Mouse (Mus musculus) embryonic facial prominence, embryonic 14.5 days (tissue): ENCODE results near the gene Hoxc9. TPM values are rescaled to one million over a fixed set of nuclear protein-coding genes. Genes with fewer than 3 reads are reported as not detected.

ENCODE experiments used
- ATAC-seq: fragments of 200-750 bp; cut with Nextera tagmentation; 2 replicates; pipeline ENCODE4 v1.8.0; 2017; ENCODE audit warnings: low read depth, moderate number of reproducible peaks, moderate TSS enrichment
- DNase-seq: peaks from one replicate; pipeline ENCODE4 v3.0.0-alpha.2; 2015; ENCODE audit warnings: low spot score
- H3K27ac ChIP-seq: fragments of 300-500 bp; sonication (generic); replicated peaks from 2 replicates; pipeline ENCODE4 v1.5.1; 2014; ENCODE audit warnings: low read depth, mild to moderate bottlenecking, low read length, moderate library complexity
- H3K27me3 ChIP-seq: fragments of 300-500 bp; sonication (generic); replicated peaks from 2 replicates; pipeline ENCODE4 v1.6.1; 2014; ENCODE audit warnings: low read length; ENCODE audit not compliant: control insufficient read depth, insufficient read depth
- H3K36me3 ChIP-seq: fragments of 300-500 bp; sonication (generic); 2 replicates; pipeline ENCODE4 v1.6.1; 2014; ENCODE audit warnings: low read length, mixed read lengths; ENCODE audit not compliant: control insufficient read depth, insufficient read depth
- H3K4me1 ChIP-seq: fragments of 300-500 bp; sonication (generic); 2 replicates; pipeline ENCODE4 v1.6.1; 2014; ENCODE audit warnings: antibody characterized with exemption, low read length; ENCODE audit not compliant: control insufficient read depth, insufficient read depth
- H3K4me2 ChIP-seq: fragments of 300-500 bp; sonication (generic); 2 replicates; pipeline ENCODE4 v1.6.1; 2014; ENCODE audit warnings: low read depth, mild to moderate bottlenecking, low read length, moderate library complexity, mixed read lengths
- H3K4me3 ChIP-seq: fragments of 300-500 bp; sonication (generic); 2 replicates; pipeline ENCODE4 v1.5.1; 2014; ENCODE audit warnings: low read depth, mild to moderate bottlenecking, low read length
- H3K9ac ChIP-seq: fragments of 300-500 bp; sonication (generic); 2 replicates; pipeline ENCODE4 v1.6.1; 2014; ENCODE audit warnings: low read depth, mild to moderate bottlenecking, low read length, moderate library complexity, mixed read lengths
- H3K9me3 ChIP-seq: fragments of 300-500 bp; sonication (generic); 2 replicates; pipeline ENCODE4 v1.6.1; 2016; ENCODE audit warnings: low read length; ENCODE audit not compliant: control insufficient read depth
- WGBS: fragments of 180-500 bp; shearing (Covaris S2); extraction: QIAGEN DNeasy Blood & Tissue Kit; methylation state at CpG from one replicate; pipeline ENCODE4 v1.1.7; 2014; 5-methylcytosine and 5-hydroxymethylcytosine counted together
- polyA plus RNA-seq: library from polyadenylated mRNA; unstranded; fragments of >200 nt; fragmentation: Nextera tagmentation; extraction: Ambion mirVana; gene quantifications from 2 replicates; pipeline ENCODE4 v1.2.1, GENCODE M21; 2014

Hoxc9 gene
- polyA plus RNA-seq, 1 experiment from 2014 or later: not detected

DNA sequence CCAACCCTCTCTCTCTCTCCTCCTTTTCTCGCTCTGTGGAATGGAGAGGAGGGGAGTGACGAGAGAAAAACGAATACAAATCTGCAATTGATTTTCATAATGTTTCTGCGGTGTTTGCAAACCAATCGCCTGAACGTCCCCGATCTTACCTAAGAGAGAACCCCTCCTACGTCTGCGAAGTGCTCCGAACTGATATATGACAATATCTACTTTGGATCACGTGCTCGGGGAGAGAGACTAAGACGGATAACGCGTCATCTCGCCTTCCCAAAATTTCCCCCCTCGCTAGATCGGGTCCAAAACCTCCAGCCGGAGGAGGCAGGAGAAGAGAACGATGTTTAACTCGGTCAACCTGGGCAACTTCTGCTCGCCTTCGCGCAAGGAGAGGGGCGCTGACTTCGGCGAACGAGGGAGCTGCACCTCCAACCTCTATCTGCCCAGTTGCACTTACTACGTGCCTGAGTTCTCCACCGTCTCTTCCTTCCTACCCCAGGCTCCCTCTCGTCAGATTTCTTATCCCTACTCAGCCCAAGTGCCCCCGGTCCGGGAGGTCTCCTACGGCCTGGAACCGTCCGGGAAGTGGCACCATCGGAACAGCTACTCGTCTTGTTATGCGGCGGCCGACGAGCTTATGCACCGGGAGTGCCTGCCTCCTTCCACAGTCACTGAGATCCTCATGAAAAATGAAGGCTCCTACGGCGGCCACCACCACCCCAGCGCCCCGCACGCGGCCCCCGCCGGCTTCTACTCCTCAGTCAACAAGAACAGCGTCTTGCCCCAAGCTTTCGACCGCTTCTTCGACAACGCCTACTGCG, 21.8 kb upstream of the Hoxc9 start, which contains the start of gene Hoxc11:
TSS of gene Hoxc11 (plus strand) at position 236 of the 815 bp plus-strand sequence.
- no peaks in the 10 kb centered on the region for H3K9me3 ChIP-seq
- H3K4me3 ChIP-seq: 0 out of 2 replicates have a peak within 1 kb of the TSS, but pooled peaks have one; percentile 10
- ATAC-seq (no peak), DNase-seq (no peak)
- H3K27me3 ChIP-seq: peaks cover 98% of the 10 kb centered on the region
- WGBS: 1% methylated on average over 51 of the region's 57 CpGs
- H3K36me3 ChIP-seq: no peaks in the 10 kb centered on the region
- no peak within 1 kb of the TSS for H3K9ac ChIP-seq
- H3K4me2 ChIP-seq: no peak within 1 kb of the TSS
- no peaks in the 10 kb centered on the region for H3K4me1 ChIP-seq
- H3K27ac ChIP-seq: no peak within 1 kb of the TSS

DNA sequence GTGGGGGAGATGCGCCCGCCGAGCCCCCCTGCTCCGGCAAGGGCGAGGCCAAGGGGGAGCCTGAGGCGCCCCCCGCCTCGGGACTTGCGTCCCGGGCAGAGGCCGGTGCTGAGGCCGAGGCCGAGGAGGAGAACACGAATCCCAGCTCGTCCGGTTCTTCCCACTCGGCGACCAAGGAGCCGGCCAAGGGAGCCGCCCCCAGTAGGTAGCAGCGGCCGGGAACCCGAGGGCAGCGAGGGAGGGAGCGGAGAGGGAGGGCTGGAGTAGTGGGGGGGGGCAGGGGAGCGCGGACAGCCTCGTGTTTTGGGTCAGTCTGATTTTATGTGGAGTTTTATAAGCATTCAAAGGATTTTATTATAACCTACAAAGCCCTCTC, 21.2 kb upstream of the Hoxc9 start:
- Histone ChIP-seq H3K4me1 (no peaks in the 10 kb centered on the region), H3K36me3 (no peaks in the 10 kb centered on the region), H3K27me3 (peaks cover 98% of the 10 kb centered on the region), H3K4me3 (0 out of 2 replicates have a peak overlapping the region, but pooled peaks have one; percentile 10), H3K27ac (no peak overlapping the region), H3K9me3 (no peaks in the 10 kb centered on the region), H3K4me2 (no peak overlapping the region), H3K9ac (no peak overlapping the region)
- under 1% methylated on average over 26 of the region's 28 CpGs for WGBS
- DNase-seq: no peak
- no peak for ATAC-seq

DNA sequence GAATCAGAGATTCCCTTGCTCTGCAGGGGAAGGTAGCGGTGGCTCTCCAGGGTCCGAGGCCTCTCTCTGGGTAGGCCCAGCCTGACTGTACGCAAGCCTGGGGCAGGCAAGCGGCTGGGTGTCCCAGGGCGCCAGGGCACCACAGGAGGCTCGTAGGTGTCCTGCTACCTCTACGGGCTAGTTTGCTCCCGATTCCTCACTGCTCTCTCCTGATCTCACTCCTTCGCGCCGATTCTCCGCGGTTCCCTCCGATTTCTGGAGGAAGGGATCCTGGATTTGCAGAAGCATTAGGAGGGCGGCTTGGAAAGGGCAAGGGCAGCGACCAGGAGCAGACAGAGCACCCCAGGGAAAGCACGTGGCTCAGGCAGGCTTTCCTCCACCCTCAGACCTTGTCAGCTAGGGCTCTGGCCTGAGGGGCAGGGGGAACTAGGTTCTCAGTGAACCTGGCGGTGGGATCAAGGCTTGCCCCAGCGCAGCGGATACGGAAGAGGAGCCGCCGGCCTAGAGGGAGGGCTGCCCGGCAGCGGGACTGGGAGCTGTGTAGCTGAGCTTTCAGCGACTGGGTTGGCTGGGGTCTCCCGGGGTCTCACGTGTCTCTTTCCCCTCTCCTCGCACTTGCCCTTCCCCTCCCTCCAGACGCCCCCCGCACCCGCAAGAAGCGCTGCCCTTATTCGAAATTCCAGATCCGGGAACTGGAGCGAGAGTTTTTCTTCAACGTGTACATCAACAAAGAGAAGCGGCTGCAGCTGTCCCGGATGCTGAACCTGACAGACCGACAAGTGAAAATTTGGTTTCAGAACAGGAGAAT, 20.2 kb upstream of the Hoxc9 start:
- H3K27ac ChIP-seq: no peak overlapping the region
- no peaks in the 10 kb centered on the region for H3K4me1 ChIP-seq
- H3K9ac ChIP-seq: no peak overlapping the region

DNA sequence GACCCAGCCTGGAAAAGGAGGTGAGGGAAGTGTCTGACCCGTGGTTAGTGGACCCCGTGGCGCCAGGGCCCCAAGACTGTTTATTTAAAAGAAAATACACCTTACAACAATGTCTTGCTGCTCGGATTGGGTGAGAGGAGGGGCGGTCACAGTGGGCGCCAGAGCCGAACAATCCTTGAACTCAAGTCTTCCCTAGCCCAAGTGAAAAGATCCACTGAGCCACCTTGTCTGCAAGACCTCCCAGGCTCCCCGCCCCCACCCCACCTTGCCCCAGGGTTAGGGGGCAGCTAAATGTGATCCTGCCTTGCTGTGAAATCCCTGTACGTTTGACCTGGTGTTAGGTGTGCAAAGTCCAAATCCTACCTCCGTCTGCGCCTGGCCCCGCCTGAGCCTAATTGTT, 19.3 kb upstream of the Hoxc9 start:
- DNase-seq (no peak), ATAC-seq (no peak)
- Histone ChIP-seq H3K27me3 (peaks cover 98% of the 10 kb centered on the region), H3K9ac (no peak overlapping the region), H3K4me3 (no peak overlapping the region), H3K4me1 (no peaks in the 10 kb centered on the region), H3K4me2 (no peak overlapping the region), H3K36me3 (no peaks in the 10 kb centered on the region), H3K27ac (no peak overlapping the region), H3K9me3 (no peaks in the 10 kb centered on the region)
- WGBS: 1% methylated on average over 12 of the region's 12 CpGs

More for the DNA sequence above, 20.2 kb upstream of the Hoxc9 start:
- DNase-seq: no peak
- Histone ChIP-seq H3K27me3 (peaks cover 98% of the 10 kb centered on the region), H3K36me3 (no peaks in the 10 kb centered on the region), H3K4me2 (no peak overlapping the region), H3K4me3 (no peak overlapping the region), H3K9me3 (no peaks in the 10 kb centered on the region)
- WGBS: 2% methylated on average over 31 of the region's 40 CpGs
- ATAC-seq: no peak

DNA sequence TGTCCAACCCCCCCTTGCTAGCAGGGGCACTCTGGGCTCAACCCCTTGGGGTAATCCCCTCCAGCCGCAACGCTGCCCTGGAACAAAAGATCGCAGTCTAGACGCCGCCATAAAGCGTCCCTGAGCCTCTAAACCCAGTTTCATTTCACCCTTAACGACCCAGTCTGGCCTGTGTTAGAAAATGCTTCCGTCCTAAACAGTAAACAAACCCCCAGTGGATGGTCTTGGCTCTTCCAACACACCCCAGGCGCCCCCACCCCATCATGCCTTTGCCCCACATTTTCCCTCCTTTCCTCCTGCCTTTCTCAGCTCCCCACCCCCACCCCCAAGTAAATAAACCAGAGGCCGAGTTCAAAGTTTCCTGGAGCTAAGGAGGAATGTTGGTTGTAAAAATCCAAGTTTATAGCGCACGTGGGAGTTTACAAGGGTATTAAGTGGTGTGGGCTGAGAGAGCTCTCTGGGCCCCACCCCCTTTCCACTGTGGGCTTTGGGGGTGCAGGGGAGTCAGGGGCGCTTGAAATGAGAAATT, 16.5 kb upstream of the Hoxc9 start:
- H3K27me3 ChIP-seq: peaks cover 98% of the 10 kb centered on the region
- under 1% methylated on average over 13 of the region's 13 CpGs for WGBS
- ATAC-seq: no peak
- no peak overlapping the region for H3K9ac ChIP-seq
- H3K4me2 ChIP-seq: no peak overlapping the region
- no peak overlapping the region for H3K4me3 ChIP-seq
- no peak overlapping the region for H3K27ac ChIP-seq
- H3K36me3 ChIP-seq: no peaks in the 10 kb centered on the region
- no peaks in the 10 kb centered on the region for H3K9me3 ChIP-seq
- no peaks in the 10 kb centered on the region for H3K4me1 ChIP-seq
- no peak for DNase-seq

DNA sequence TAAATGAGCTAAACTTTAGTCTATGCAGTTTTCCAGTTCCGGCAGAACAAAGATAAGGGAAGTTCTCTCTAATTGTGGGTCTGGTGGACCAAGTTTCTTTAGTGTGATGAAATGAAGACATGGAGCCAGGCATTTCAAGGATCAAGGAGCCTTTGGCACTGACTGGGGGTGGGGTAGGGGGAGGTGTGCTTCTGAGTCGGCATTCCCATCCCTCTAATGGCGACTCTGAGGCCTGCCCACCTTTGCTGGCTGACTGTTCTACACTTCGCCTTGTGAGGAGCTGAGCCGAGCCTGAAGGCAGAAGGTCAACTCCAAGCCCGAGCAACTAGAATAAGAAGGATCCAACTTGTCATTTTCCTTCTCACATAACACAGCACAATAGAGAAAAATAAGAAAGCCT, 14.5 kb upstream of the Hoxc9 start:
- WGBS: 6% methylated on average over 6 of the region's 6 CpGs
- no peaks in the 10 kb centered on the region for H3K9me3 ChIP-seq
- peaks cover 98% of the 10 kb centered on the region for H3K27me3 ChIP-seq
- no peak for ATAC-seq
- H3K36me3 ChIP-seq: no peaks in the 10 kb centered on the region
- DNase-seq: no peak
- no peak overlapping the region for H3K27ac ChIP-seq
- H3K9ac ChIP-seq: no peak overlapping the region
- no peak overlapping the region for H3K4me3 ChIP-seq
- no peak overlapping the region for H3K4me2 ChIP-seq
- no peaks in the 10 kb centered on the region for H3K4me1 ChIP-seq

DNA sequence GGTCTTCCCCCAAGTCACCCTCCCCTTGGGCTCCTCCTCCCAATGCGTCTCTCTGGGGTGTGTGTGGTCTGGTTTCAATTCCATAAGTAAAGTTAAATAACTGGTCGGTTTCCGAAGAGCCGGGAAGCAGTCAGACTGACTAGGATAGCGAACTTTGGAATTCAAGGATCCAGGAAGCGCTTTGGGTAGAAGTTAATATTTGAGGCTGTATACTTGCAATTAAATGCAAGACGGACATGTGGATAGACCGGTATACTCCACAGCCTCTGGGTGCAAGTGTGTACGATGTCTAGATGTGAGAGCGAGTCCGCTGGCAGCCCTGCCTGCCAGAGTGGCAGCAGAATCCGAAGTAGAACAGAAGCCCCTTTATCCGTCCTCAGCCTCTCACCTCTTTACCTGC, 13.7 kb upstream of the Hoxc9 start:
- Histone ChIP-seq H3K9ac (no peak overlapping the region), H3K36me3 (no peaks in the 10 kb centered on the region), H3K4me1 (no peaks in the 10 kb centered on the region), H3K9me3 (no peaks in the 10 kb centered on the region), H3K27me3 (peaks cover 98% of the 10 kb centered on the region), H3K27ac (no peak overlapping the region), H3K4me3 (no peak overlapping the region), H3K4me2 (no peak overlapping the region)
- ATAC-seq: no peak
- 2% methylated on average over 13 of the region's 13 CpGs for WGBS
- no peak for DNase-seq

DNA sequence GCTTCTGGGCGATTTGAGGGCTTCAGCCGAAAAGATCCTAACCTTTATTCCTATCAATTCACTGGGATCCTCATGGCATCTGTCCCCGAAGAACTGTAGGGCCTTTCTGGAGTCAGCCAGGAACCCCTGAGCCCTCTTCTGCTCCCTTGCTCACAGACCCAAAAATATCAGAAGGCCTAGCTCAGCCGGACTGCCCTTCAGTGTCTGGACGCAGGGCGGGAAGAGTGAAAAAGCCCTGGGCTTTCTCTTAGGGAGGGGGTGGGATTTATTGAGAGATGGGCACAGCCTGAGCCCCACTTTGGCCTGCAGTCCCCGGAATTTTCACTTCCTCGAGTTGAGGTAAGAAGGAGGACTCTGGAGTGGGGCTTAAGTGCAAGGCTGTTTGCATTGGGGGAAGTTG, 13.0 kb upstream of the Hoxc9 start:
- ATAC-seq (no peak), DNase-seq (no peak)
- H3K4me2 ChIP-seq: no peak overlapping the region
- H3K4me1 ChIP-seq: no peaks in the 10 kb centered on the region
- no peaks in the 10 kb centered on the region for H3K9me3 ChIP-seq
- 2% methylated on average over 8 of the region's 8 CpGs for WGBS
- no peak overlapping the region for H3K27ac ChIP-seq
- H3K36me3 ChIP-seq: no peaks in the 10 kb centered on the region
- H3K4me3 ChIP-seq: 0 out of 2 replicates have a peak overlapping the region, but pooled peaks have one; percentile 8
- no peak overlapping the region for H3K9ac ChIP-seq
- peaks cover 97% of the 10 kb centered on the region for H3K27me3 ChIP-seq
